Mouse (Mus musculus) heart, embryonic 10.5 days (tissue): ENCODE measurements around the gene Syce3. TPM values are rescaled to one million over a fixed set of nuclear protein-coding genes. Genes with fewer than 3 reads are reported as not detected.
"Not testable (repeated sequence)": the region's sequence is repeated elsewhere in the genome, so short reads cannot be mapped to it uniquely, and the experiment has no call there.

Experiments used
- DNase-seq: peaks from one replicate; pipeline ENCODE4 v3.0.0-alpha.2; 2017; ENCODE audit warnings: low spot score
- H3K27ac ChIP-seq: fragments of 300-500 bp; sonication (generic); 2 replicates; pipeline ENCODE4 v1.5.1; 2016; ENCODE audit warnings: mild to moderate bottlenecking
- H3K27me3 ChIP-seq: fragments of 300-500 bp; sonication (generic); 2 replicates; pipeline ENCODE4 v1.6.1; 2016; ENCODE audit warnings: mild to moderate bottlenecking; ENCODE audit not compliant: poor library complexity, insufficient read depth, severe bottlenecking
- H3K36me3 ChIP-seq: fragments of 300-500 bp; sonication (generic); 2 replicates; pipeline ENCODE4 v1.6.1; 2016; ENCODE audit warnings: mild to moderate bottlenecking, moderate library complexity
- H3K4me1 ChIP-seq: fragments of 300-500 bp; sonication (generic); 2 replicates; pipeline ENCODE4 v1.6.1; 2016; ENCODE audit warnings: mild to moderate bottlenecking
- H3K4me3 ChIP-seq: fragments of 300-500 bp; sonication (generic); 2 replicates; pipeline ENCODE4 v1.5.1; 2016; ENCODE audit warnings: mild to moderate bottlenecking, moderate library complexity
- H3K9me3 ChIP-seq: fragments of 300-500 bp; sonication (generic); 2 replicates; pipeline ENCODE4 v1.6.1; 2016; ENCODE audit warnings: mild to moderate bottlenecking, moderate library complexity
- WGBS: fragments of 180-500 bp; shearing (Covaris S2); methylation state at CpG from one replicate; pipeline ENCODE4 v1.1.7; 2016; 5-methylcytosine and 5-hydroxymethylcytosine counted together
- polyA plus RNA-seq: library from polyadenylated mRNA; unstranded; fragments of >200 nt; fragmentation: Nextera tagmentation; extraction: Ambion mirVana; gene quantifications from 2 replicates; pipeline ENCODE4 v1.2.1, GENCODE M21; 2016

Syce3 gene
- polyA plus RNA-seq, 1 experiment from 2014 or later = not detected

GRCm38 (mm10) chr15:89430771-89431170, 20.5 kb upstream of the Syce3 start:
- WGBS = 81% methylated on average over 9 of the region's 9 CpGs
- H3K27me3 ChIP-seq = not testable (repeated sequence)
- peak overlapping the region; percentile 82; the same call in 1 of the 2 replicates for H3K4me3 ChIP-seq

GRCm38 (mm10) chr15:89430341-89430740, 20.0 kb upstream of the Syce3 start:
- Histone ChIP-seq H3K27me3 (no peaks in the 10 kb centered on the region), H3K36me3 (peaks cover 23% of the 10 kb centered on the region), H3K27ac (peak overlapping the region; percentile 95), H3K4me1 (peaks cover 27% of the 10 kb centered on the region), H3K4me3 (peak overlapping the region; percentile 82), H3K9me3 (no peaks in the 10 kb centered on the region)
- WGBS = 40% methylated on average over 6 of the region's 6 CpGs
- peak; percentile 68 for DNase-seq

More at GRCm38 (mm10) chr15:89430771-89431170, 20.5 kb upstream of the Syce3 start:
- H3K36me3 ChIP-seq = peaks cover 23% of the 10 kb centered on the region
- not testable (repeated sequence) for H3K27ac ChIP-seq, H3K9me3 ChIP-seq
- peaks cover 23% of the 10 kb centered on the region for H3K4me1 ChIP-seq
- peak; percentile 45 for DNase-seq

GRCm38 (mm10) chr15:89429352-89430221, 19.3 kb upstream of the Syce3 start, which contains the start of the genes C730034F03Rik, Gm44502 and Chkb:
C730034F03Rik (plus strand) TSS chr15:89429589.
Gm44502 (minus strand) TSS chr15:89429696.
Chkb (minus strand) TSS chr15:89429908.
- DNase-seq = peak; percentile 98
- no peaks in the 10 kb centered on the region for H3K27me3 ChIP-seq
- H3K9me3 ChIP-seq = no peaks in the 10 kb centered on the region
- WGBS = under 1% methylated on average over 70 of the region's 70 CpGs
- H3K27ac ChIP-seq = peak within 1 kb of the TSS; percentile 95
- H3K4me3 ChIP-seq = peak within 1 kb of the TSS; percentile 82
- peaks cover 25% of the 10 kb centered on the region for H3K36me3 ChIP-seq
- peaks cover 35% of the 10 kb centered on the region for H3K4me1 ChIP-seq

DNA sequence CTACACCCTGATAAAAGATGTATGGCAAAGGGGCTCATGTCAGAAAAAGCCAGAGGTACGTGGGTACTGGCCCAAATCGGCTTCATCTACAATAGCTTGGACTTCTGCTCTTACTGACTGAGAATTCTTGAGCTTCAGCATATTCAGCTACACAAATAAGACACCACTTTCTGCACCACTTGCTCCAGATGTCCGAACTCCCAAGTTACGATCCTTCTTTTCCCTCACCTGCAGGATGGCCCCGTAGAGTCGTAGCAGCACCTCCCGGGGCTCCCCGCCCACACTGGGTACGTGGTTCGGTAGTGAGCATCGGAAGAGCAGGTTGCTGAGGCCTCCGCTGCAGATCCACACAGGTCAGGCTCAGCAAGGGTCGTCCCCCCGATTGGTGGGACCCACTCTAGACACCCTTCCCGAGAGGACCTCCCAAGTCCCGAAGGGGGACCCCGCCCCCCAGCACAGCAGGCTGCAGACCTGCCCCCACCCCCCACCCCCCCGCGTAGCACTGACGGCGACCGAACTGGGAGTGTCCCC, 18.6 kb upstream of the Syce3 start:
- H3K27ac ChIP-seq = peak overlapping the region; percentile 95
- no peaks in the 10 kb centered on the region for H3K9me3 ChIP-seq
- 5% methylated on average over 22 of the region's 22 CpGs for WGBS
- peak overlapping the region; percentile 82 for H3K4me3 ChIP-seq
- H3K27me3 ChIP-seq = no peaks in the 10 kb centered on the region
- peaks cover 32% of the 10 kb centered on the region for H3K36me3 ChIP-seq
- H3K4me1 ChIP-seq = peaks cover 42% of the 10 kb centered on the region
- peak; percentile 80 for DNase-seq

GRCm38 (mm10) chr15:89428136-89428790, 18.0 kb upstream of the Syce3 start:
- DNase-seq = peak; percentile 68
- H3K36me3 ChIP-seq = peaks cover 38% of the 10 kb centered on the region
- H3K9me3 ChIP-seq = no peaks in the 10 kb centered on the region
- WGBS = 75% methylated on average over 19 of the region's 19 CpGs
- H3K4me3 ChIP-seq = peak overlapping the region; percentile 82
- no peaks in the 10 kb centered on the region for H3K27me3 ChIP-seq
- peaks cover 48% of the 10 kb centered on the region for H3K4me1 ChIP-seq
- H3K27ac ChIP-seq = peak overlapping the region; percentile 95; the same call in 1 of the 2 replicates

- peak overlapping the region; percentile 94 for H3K27ac ChIP-seq
Observed at GRCm38 (mm10) chr15:89426716-89427115, 16.4 kb upstream of the Syce3 start.

GRCm38 (mm10) chr15:89425711-89426121, 15.4 kb upstream of the Syce3 start, which contains the start of gene Cpt1b:
Cpt1b (minus strand) TSS chr15:89425863.
- 13% methylated on average over 6 of the region's 6 CpGs for WGBS
- Histone ChIP-seq H3K4me1 (peaks cover 50% of the 10 kb centered on the region), H3K36me3 (peaks cover 62% of the 10 kb centered on the region), H3K9me3 (no peaks in the 10 kb centered on the region), H3K27me3 (no peaks in the 10 kb centered on the region), H3K27ac (peak within 1 kb of the TSS; percentile 94), H3K4me3 (peak within 1 kb of the TSS; percentile 63)
- DNase-seq = peak; percentile 92

More at GRCm38 (mm10) chr15:89426716-89427115, 16.4 kb upstream of the Syce3 start:
- Histone ChIP-seq H3K27me3 (no peaks in the 10 kb centered on the region), H3K4me1 (peaks cover 50% of the 10 kb centered on the region), H3K4me3 (no peak overlapping the region), H3K9me3 (no peaks in the 10 kb centered on the region), H3K36me3 (peaks cover 54% of the 10 kb centered on the region)
- DNase-seq = no peak
- WGBS = 86% methylated on average over 10 of the region's 10 CpGs

DNA sequence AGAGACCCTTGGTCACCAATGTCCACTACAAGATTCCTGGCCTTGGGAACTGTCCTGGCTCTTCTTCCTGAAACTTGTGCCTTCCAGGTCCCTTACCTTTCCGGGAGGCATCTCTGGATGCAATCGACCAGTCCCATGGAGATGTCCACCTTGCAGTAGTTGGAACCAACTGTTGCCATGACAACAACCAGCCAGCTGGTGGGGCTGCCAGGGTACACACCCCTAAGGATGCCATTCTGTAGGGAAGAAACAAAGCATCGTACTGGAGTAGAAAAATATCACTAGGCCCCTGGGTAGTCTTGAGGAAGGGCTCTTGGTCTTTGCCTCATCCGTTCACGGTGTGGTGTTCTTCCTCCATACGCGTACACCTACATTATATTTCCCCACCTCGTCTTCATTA, 14.3 kb upstream of the Syce3 start:
- Histone ChIP-seq H3K27me3 (no peaks in the 10 kb centered on the region), H3K4me1 (peaks cover 50% of the 10 kb centered on the region), H3K9me3 (no peaks in the 10 kb centered on the region), H3K36me3 (peaks cover 72% of the 10 kb centered on the region), H3K27ac (peak overlapping the region; percentile 94), H3K4me3 (peak overlapping the region; percentile 63)
- DNase-seq = no peak
- WGBS = 79% methylated on average over 8 of the region's 8 CpGs

- Histone ChIP-seq H3K9me3 (no peaks in the 10 kb centered on the region), H3K4me3 (no peak overlapping the region), H3K27ac (no peak overlapping the region), H3K27me3 (no peaks in the 10 kb centered on the region), H3K4me1 (peaks cover 39% of the 10 kb centered on the region), H3K36me3 (peaks cover 86% of the 10 kb centered on the region)
- WGBS = 88% methylated on average over 9 of the region's 9 CpGs
- DNase-seq = no peak
Observed at GRCm38 (mm10) chr15:89421938-89422337, 11.6 kb upstream of the Syce3 start.

GRCm38 (mm10) chr15:89415282-89415681, 5.0 kb upstream of the Syce3 start:
- Histone ChIP-seq H3K4me1 (peaks cover 10% of the 10 kb centered on the region; the same call in 1 of the 2 replicates), H3K9me3 (no peaks in the 10 kb centered on the region), H3K27me3 (no peaks in the 10 kb centered on the region), H3K27ac (peak overlapping the region; percentile 70; the same call in 1 of the 2 replicates), H3K36me3 (peaks cover 42% of the 10 kb centered on the region), H3K4me3 (peak overlapping the region; percentile 22; the same call in 1 of the 2 replicates)
- WGBS = 39% methylated on average over 8 of the region's 8 CpGs
- no peak for DNase-seq

DNA sequence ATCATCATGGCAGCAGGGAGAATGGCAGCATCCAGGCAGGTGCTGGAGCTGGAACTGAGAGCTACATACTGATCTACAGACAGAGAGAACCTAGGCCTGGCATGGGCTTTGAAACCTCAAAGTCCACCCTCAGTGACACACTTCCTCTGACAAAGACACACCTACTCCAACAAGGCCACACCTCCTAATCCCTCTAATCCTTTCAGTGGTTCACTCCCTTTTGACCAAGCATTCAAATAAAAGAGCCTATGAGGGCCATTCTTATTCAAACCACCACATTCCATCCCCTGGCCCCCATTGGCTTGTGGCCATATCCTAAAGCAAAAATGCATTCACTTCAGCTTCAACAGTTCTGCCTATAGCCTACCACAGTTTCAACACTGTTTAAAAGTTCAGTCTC, 3.6 kb downstream of the Syce3 start:
- no peaks in the 10 kb centered on the region for H3K27me3 ChIP-seq
- no peak overlapping the region for H3K4me3 ChIP-seq
- no peak for DNase-seq
- H3K4me1 ChIP-seq = no peaks in the 10 kb centered on the region
- no peak overlapping the region for H3K27ac ChIP-seq
- 0 out of 2 replicates have a peak, but pooled peaks cover 8% of the 10 kb centered on the region for H3K9me3 ChIP-seq
- no peaks in the 10 kb centered on the region for H3K36me3 ChIP-seq

- WGBS = 81% methylated on average over 10 of the region's 10 CpGs
- Histone ChIP-seq H3K36me3 (no peaks in the 10 kb centered on the region), H3K9me3 (0 out of 2 replicates have a peak, but pooled peaks cover 6% of the 10 kb centered on the region), H3K27ac (no peak overlapping the region), H3K4me3 (no peak overlapping the region), H3K27me3 (no peaks in the 10 kb centered on the region), H3K4me1 (no peaks in the 10 kb centered on the region)
- no peak for DNase-seq
Observed at GRCm38 (mm10) chr15:89404831-89405623, 5.3 kb downstream of the Syce3 start.
